Mouse (Mus musculus) kidney, adult 2 months (tissue): Measurements from ENCODE around the gene Cyp2d11.

Experiments used
- CTCF ChIP-seq: fragments of 200-500 bp; conservative IDR thresholded peaks from 2 replicates; pipeline ENCODE4 v1.5.1; 2011; ENCODE audit warnings: low read depth, mild to moderate bottlenecking, control low read depth, low read length, moderate library complexity, mixed read lengths; ENCODE audit not compliant: insufficient read depth, insufficient read length
- POLR2A ChIP-seq: fragments of 200-500 bp; IDR thresholded peaks from one replicate; pipeline ENCODE4 v1.6.1; 2011; ENCODE audit warnings: low read depth, low read length, control low read depth

DNA sequence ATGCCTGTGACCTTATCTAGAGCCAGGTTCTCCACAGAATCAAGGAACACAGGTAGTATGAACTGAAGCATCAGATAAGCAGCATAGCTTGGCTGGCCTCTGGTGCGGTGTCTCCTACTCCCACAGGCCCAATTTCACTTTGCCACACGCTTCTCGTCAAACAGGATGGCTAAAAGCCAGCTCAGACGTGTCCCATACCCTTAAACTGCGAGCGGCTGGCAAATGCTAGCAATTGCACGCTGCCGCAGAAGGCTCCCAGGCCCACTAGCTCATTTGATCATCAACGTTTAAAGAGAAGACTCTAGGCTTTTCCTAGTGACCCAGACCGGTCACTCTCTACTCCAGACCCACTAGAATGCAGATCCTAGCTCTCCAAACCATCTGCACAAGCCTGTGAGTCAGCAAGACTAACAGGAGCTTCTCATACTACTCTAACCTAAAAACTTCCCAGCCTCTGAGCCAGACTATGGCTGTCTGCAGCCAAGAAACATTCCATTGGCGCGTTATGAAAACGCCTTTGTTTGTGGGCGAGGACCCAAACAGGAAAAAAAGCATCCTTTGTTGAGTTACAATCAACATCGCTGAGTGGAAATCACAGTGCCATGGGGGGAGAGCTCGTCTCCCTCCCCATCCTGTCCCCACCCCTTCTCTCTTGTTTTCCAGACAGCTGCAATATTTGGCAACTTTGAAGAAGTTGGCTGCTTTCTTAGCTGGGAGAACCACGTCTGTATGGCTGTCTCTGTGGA is 17.3 kb downstream of the Cyp2d11 start:
- TF ChIP-seq CTCF (no peak), POLR2A (no peak)
